Mouse (Mus musculus): ENCODE data around the gene Sgip1. TPM values are rescaled to one million over a fixed set of nuclear protein-coding genes. Genes with fewer than 3 reads are reported as not detected.

Sgip1 gene
- polyA plus RNA-seq, 1 experiment: 71.8 TPM

DNA sequence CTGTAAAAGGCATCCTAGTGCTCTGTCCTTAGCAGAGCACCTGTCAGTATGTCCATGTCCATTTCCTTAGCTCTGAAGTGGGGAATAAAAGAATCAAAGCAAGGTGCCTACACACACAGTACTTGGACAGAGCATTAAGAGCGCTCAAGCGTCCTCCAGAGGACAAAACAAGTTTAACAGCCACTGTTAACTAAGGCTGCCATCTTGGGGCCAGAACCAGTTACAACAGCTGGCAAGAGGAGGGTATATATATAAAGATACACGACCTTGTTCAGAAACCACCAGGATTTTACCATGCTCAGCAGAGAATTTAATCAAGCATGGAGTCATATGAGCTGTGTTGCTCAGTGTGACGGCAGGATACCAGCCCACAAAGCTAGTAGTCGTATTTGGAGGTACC is 16.7 kb upstream of the Sgip1 start:
- DNase-seq: no peak
- 75% methylated on average over 5 of the region's 5 CpGs for WGBS
- Histone ChIP-seq H3K27ac (ENCODE audit: insufficient read depth, low read length) (no peak overlapping the region), H3K4me3 (replicated peaks; ENCODE audit: insufficient read depth, low read depth, low read length) (no peak overlapping the region), H3K27me3 (ENCODE audit: control insufficient read depth, insufficient read depth, low read length) (no peaks in the 10 kb centered on the region), H3K4me1 (ENCODE audit: control insufficient read depth, insufficient read depth, low read length) (no peaks in the 10 kb centered on the region)
- TF ChIP-seq CTCF (IDR thresholded peaks at IDR 0.05; ENCODE audit: borderline replicate concordance, insufficient read depth, low read depth, low read length) (no peak), POLR2A (IDR thresholded peaks at IDR 0.05; ENCODE audit: borderline replicate concordance, insufficient read depth, low read length) (no peak)

DNA sequence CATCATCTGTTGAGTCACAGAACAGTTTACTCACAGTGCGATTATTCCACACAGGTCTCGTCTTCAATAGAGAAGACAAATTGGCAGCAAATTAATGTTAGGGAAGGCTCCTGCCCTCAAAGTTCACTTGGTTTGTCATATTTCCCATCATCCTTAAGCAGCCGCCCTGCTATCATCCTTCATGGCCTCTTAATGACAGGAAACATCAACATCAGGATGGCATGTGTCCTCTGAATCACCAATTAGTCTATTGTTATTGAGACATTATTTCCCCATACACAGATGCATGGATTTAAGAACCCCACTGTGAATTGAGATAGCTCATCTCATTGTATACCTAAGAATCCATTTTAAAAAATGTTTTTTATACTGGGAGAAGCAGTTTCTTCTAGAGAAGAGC is 10.1 kb upstream of the Sgip1 start:
- WGBS: 84% methylated on average over 3 of the region's 3 CpGs
- no peak overlapping the region for H3K4me3 ChIP-seq (replicated peaks; ENCODE audit: insufficient read depth, low read depth, low read length)
- H3K4me1 ChIP-seq (ENCODE audit: control insufficient read depth, insufficient read depth, low read length): no peaks in the 10 kb centered on the region
- no peaks in the 10 kb centered on the region for H3K27me3 ChIP-seq (ENCODE audit: control insufficient read depth, insufficient read depth, low read length)
- no peak overlapping the region for H3K27ac ChIP-seq (ENCODE audit: insufficient read depth, low read length)
- DNase-seq: no peak
- TF ChIP-seq CTCF (IDR thresholded peaks at IDR 0.05; ENCODE audit: borderline replicate concordance, insufficient read depth, low read depth, low read length) (no peak), POLR2A (IDR thresholded peaks at IDR 0.05; ENCODE audit: borderline replicate concordance, insufficient read depth, low read length) (no peak)

DNA sequence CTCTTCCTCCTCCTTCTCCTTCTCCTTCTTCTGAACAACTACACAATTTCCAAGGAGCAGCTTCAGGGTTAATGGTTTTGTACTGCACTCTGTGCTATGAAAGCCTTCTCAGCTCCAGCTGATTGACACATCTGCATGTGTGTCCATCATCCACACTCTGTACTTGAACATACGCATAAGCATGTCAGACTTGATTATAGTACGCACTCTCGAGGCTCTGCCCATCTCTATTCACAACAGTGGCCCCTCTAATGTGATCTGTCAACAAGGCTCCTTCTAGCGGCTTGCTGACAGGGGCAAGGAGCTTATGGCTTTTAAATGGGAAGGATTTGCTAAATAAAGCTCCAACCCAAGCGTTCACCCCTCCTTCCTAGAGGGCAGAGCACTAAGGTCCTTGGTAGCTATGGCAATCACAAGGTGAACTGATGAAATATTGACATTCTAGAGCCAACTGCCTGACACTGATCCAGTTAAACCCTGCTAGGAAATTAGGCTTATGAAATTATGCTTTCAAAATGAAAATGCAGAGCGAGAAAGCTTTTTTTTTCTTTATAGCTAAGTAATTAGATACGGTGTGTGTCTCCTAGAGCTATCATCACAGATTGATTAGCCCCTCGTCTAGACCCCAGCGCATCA is 7.0 kb upstream of the Sgip1 start:
- Histone ChIP-seq H3K4me3 (replicated peaks; ENCODE audit: insufficient read depth, low read depth, low read length) (no peak overlapping the region), H3K4me1 (ENCODE audit: control insufficient read depth, insufficient read depth, low read length) (no peaks in the 10 kb centered on the region), H3K27me3 (ENCODE audit: control insufficient read depth, insufficient read depth, low read length) (no peaks in the 10 kb centered on the region), H3K27ac (ENCODE audit: insufficient read depth, low read length) (no peak overlapping the region)
- 69% methylated on average over 9 of the region's 9 CpGs for WGBS
- TF ChIP-seq POLR2A (IDR thresholded peaks at IDR 0.05; ENCODE audit: borderline replicate concordance, insufficient read depth, low read length): no peak
- no peak for DNase-seq

DNA sequence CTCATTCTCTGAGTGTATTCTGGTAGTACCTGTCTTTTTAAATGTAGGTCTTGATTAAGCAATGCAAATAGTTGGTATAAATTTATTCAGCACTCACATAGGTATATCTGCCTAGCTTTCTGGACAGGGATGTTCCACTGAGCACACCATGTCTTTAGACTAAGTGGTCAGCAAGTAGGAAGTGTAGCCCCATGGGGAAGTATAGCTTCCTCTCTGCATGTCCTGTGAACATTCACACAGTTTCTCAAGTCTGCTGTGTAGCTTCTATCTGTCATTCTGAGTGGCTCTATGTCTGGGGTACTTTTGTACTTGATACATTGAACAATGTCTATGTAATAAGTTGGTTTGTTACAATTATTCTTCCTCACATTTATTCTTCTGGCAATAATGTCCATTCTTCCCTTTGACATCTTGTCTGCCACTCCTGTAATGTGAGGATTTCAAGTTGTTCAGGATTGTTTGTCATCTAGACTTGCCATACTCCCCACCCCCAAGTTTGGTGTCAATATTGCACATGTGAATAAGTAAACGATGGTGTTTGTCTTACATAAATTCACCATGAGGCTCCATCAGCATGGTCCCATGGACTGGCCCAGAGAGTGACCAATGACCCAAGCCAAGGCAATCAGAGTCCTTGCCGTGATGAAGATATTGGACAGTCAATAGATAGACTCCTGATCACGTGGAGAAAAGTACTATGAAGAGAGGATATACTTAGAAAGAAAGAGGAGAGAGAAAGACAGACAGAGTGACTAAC is 12.4 kb downstream of the Sgip1 start:
- Histone ChIP-seq H3K4me3 (replicated peaks; ENCODE audit: insufficient read depth, low read depth, low read length) (no peak overlapping the region), H3K27ac (ENCODE audit: insufficient read depth, low read length) (no peak overlapping the region), H3K27me3 (ENCODE audit: control insufficient read depth, insufficient read depth, low read length) (no peaks in the 10 kb centered on the region), H3K4me1 (ENCODE audit: control insufficient read depth, insufficient read depth, low read length) (no peaks in the 10 kb centered on the region)
- TF ChIP-seq POLR2A (IDR thresholded peaks at IDR 0.05; ENCODE audit: borderline replicate concordance, insufficient read depth, low read length): no peak
- no peak for TF ChIP-seq CTCF (IDR thresholded peaks at IDR 0.05; ENCODE audit: borderline replicate concordance, insufficient read depth, low read depth, low read length)
- WGBS: 72% methylated on average over 3 of the region's 3 CpGs
- no peak for DNase-seq

DNA sequence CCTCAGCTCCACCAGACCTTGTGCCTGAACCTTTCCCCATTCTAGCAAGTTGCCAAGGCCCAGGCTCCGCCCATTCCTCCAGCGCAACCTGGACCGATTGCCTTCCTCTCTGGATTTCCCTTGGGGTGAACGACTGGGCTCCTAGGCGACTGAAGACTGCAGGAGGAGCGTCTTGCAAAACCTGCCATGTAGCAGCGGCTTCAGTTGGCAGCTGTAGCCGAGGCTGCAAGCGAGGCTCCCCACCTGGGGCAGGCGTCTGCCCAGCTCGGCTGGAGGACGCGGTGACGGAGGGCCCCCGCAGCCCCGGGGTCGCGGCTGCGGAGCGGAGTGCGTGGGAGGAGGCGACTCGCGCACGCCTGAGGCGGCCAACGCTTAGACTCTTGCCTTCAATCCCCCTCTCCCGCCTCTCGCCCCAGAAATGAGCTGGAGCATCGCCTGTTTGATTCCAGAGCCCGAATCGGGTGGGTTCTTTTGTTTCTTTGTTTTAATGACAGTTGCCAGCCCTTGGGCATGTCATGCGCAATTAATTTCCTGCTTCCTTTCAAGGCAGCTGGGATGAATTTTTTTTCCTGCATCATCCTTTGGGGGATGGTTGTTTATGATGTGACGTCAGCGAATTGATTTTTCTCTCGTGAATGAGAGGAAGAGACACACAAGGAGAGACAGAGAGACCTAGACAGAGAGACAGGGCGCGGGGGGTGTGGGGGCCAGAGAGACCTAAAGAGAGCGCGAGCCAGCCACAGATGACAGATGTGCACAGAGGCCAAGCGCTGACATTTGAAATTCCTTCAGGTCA is 18.2 kb downstream of the Sgip1 start:
- peaks cover 3% of the 10 kb centered on the region; the same call in 1 of the 2 replicates for H3K4me1 ChIP-seq (ENCODE audit: control insufficient read depth, insufficient read depth, low read length)
- DNase-seq: peak; percentile 81 to 85
- 1% methylated on average over 41 of the region's 41 CpGs for WGBS
- H3K4me3 ChIP-seq (replicated peaks; ENCODE audit: insufficient read depth, low read depth, low read length): peak overlapping the region; percentile 95
- H3K27ac ChIP-seq (ENCODE audit: insufficient read depth, low read length): peak overlapping the region; percentile 89
- TF ChIP-seq CTCF (IDR thresholded peaks at IDR 0.05; ENCODE audit: borderline replicate concordance, insufficient read depth, low read depth, low read length) (no peak), POLR2A (IDR thresholded peaks at IDR 0.05; ENCODE audit: borderline replicate concordance, insufficient read depth, low read length) (peak; percentile 46; the same call in 1 of the 2 replicates)
- H3K27me3 ChIP-seq (ENCODE audit: control insufficient read depth, insufficient read depth, low read length): no peaks in the 10 kb centered on the region

DNA sequence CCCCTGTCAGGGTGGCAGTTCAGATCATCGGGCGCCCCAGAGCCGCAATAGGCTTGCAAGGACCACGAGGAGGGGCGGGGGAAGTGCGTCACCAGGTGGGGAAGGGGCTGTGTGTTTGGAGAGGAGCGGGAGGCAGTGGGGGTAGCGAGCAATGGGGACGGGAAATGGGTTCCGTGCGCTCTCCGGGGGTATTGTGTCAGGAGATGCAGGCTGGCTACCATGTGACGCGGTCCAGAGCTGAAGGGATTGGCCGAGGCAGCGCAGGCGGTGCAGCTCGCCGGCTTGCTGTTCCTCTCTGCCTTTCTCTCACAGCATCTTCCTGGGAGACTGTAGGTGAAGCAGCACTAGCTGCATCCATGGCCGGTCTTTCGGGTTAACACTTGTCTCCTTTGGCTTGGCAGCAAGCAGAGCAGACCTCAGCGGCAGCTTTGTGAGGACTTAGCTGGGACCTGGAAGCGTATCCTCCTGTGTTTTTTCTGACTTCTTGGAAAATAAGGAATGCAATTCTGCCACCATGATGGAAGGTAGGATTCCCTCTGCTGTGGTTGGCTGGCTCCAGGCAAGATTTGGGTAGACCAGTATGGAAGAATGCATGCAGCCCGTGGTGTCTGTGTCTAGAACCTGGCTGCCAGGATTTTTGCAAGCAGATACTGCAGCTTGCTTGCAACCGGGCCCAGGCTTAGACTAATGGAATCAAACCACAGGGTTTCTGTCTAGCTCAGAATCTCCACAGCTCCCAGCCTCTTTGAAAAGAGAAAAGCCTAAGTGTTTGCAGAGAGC is 19.1 kb downstream of the Sgip1 start:
- TF ChIP-seq POLR2A (IDR thresholded peaks at IDR 0.05; ENCODE audit: borderline replicate concordance, insufficient read depth, low read length) (peak; percentile 95), CTCF (IDR thresholded peaks at IDR 0.05; ENCODE audit: borderline replicate concordance, insufficient read depth, low read depth, low read length) (no peak)
- WGBS: under 1% methylated on average over 25 of the region's 25 CpGs
- Histone ChIP-seq H3K27ac (ENCODE audit: insufficient read depth, low read length) (peak overlapping the region; percentile 89), H3K4me3 (replicated peaks; ENCODE audit: insufficient read depth, low read depth, low read length) (peak overlapping the region; percentile 95), H3K4me1 (ENCODE audit: control insufficient read depth, insufficient read depth, low read length) (peaks cover 3% of the 10 kb centered on the region; the same call in 1 of the 2 replicates), H3K27me3 (ENCODE audit: control insufficient read depth, insufficient read depth, low read length) (no peaks in the 10 kb centered on the region)
- DNase-seq: peak; percentile 92 to 94

DNA sequence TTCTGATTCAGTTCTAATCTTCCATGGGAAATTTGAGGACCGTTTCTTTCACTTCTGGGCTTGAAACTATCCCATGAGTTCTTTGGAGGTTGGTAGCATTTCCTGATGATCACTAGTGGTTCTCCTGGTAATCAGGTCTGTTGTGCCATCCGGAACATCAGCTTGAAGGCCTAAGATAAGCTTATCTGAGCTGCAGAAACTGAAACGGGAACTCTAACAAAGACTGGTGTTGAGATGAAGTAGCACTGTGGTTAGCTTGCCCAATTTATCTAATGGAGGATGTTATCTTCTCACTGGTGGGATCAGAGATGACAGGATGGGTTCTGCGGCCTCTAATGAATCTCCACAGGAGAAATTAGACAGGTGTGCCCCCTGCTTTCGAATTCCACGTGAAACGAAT is 21.0 kb downstream of the Sgip1 start:
- Histone ChIP-seq H3K27ac (ENCODE audit: insufficient read depth, low read length) (no peak overlapping the region), H3K4me1 (ENCODE audit: control insufficient read depth, insufficient read depth, low read length) (peaks cover 3% of the 10 kb centered on the region; the same call in 1 of the 2 replicates), H3K27me3 (ENCODE audit: control insufficient read depth, insufficient read depth, low read length) (no peaks in the 10 kb centered on the region), H3K4me3 (replicated peaks; ENCODE audit: insufficient read depth, low read depth, low read length) (peak overlapping the region; percentile 72)
- WGBS: 24% methylated on average over 7 of the region's 7 CpGs
- TF ChIP-seq POLR2A (IDR thresholded peaks at IDR 0.05; ENCODE audit: borderline replicate concordance, insufficient read depth, low read length): no peak
- no peak for TF ChIP-seq CTCF (IDR thresholded peaks at IDR 0.05; ENCODE audit: borderline replicate concordance, insufficient read depth, low read depth, low read length)
- no peak for DNase-seq
